Mouse (Mus musculus) cerebellum, postnatal 14 days (tissue): Measurements from ENCODE around the gene Gm11027.

Source experiments
- DNase-seq, 2 experiments: peaks; one replicate each; pipeline ENCODE4 v3.0.0; 2021; ENCODE audit warnings: mixed read lengths in 2 of 2

Gm11027 gene

DNA sequence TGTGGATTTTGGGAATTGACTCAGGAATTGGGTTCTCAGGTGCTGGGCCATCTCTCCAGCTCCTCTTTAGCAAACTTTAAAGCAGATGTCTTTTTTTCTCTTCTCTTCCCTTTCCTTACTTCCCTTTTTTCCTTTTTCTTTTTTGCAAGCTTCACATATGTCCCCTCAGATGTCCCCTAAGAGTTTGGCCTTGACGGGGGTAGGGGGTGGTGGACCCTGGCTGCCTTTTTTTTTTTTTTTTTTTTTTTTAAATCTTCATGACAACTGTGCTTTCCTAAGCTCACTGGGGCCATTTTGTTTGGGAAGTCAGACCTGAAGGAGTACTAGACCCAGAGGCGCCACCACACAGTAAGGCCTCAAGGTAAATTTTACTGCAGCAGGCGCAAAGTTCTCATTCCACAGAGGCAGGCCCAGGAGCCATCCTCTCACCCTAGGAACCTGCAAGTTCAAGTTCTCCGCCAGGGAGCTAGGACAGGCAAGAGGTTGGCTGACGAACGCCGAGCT is 5.0 kb downstream of the Gm11027 start:
- DNase-seq, result no peak

DNA sequence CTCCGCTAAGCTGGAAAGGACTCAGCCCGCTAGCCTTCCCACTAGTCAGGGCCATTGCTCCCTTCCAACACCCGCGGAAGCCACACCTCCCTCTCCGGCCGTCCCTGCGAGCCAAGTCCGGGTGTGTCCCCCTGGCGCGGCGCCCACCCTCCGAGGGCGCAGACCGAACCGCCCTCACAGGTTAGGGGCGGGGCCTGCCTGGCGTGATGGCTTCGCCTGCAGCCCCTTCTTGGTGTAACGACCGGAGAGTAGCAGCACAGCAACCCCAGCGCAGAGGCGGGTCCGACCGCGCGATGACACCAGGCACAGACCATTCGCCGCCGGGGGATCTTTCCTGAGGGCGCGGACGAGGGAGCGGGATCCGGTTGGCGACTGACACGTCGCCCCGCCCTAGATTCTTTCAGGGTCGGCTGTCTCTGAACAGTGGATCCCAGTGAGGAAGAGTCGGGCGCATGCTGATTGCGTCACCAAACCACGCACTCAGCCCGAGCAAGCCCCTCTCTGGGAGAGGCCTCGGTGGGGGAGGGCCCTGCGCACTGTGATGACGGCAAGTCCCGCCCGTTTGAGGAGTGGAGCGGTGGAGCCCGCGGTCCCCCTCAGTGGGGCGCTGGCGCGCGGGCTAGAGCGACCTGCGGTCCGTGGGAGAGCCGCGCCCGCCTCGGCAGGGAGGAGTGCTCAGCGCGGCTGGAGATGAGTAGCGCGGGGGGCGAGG is 5.6 kb downstream of the Gm11027 start, which contains the start of gene Esyt2:
Gene Esyt2 (plus strand): TSS at position 544 of the 712 bp plus-strand sequence.
- peak; percentile 99 to 100 for DNase-seq

DNA sequence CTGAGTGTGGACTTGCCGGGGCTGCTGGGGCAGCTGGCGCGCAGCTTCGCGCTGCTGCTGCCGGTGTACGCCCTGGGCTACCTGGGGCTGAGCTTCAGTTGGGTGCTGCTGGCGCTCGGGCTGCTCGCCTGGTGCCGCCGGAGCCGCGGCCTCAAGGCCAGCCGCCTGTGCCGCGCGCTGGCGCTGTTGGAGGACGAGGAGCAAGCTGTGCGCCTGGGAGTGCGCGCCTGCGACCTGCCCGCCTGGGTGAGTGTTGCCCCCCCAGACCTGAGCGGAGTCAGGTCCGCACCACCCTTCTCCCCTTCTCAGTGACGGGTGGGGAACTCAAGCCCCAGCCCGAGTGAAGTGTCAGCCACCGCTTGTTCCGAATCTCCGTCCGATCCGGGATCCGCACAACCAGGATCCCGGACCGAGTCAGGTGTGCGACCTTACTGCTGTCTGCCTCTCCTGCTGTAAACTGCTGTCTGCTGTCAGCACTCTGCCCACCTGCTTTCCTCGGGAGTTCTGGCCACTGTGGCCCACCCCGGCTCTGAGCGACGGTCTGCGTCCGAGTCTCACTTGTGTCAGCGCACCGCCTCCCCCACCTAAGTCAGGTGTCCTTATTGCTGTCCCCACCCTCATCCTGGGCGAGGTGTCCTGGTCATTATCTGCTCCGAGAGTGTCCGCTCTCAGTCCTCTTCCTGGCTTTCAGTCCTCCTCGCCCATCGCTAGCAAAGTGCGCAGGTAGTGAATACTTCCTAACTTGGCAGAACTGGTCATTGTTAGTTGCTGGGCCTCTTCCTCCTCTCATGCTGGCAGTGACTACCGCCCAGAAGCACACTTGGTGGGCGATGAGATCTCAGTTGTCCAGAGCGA is 6.5 kb downstream of the Gm11027 start:
- DNase-seq, result peak; percentile 52 to 57

DNA sequence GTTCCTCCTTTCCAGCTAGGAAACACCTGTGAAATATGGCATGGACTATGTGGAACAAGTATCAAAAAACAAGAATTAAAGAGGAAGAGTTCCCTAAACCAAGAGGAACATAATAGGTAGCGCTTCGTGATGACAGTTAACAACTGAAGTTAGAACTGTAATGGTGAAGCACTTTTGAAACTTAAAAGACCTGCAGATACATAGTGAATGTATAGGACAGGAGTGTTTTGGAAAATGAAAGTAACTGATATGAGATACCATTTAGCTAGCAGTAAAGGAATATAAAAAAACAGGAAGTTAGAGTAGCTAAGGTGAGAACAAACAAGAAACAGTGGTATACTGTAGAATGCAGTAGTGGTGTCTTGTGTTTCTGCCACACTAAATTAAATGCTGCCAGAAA is 7.7 kb downstream of the Gm11027 start:
- DNase-seq, result no peak

DNA sequence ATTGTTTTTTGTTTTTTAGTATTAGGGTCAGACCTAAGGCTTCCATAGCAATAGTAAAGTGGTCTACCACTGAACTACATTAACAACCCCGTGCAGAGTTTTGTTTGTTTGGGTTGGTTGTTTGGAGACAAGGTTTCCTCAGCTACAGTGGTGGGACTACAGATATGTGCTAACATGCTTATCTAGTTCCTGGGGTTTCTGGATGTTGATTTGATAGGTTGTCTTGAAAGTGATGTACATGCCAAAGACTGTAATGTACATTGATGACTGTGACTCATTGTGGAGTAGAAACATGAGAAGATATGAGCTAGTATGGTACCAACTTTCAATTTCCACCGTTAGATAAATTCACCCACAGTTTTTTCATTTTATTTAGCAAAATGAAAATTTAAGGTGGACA is 8.3 kb downstream of the Gm11027 start:
- DNase-seq, result no peak

DNA sequence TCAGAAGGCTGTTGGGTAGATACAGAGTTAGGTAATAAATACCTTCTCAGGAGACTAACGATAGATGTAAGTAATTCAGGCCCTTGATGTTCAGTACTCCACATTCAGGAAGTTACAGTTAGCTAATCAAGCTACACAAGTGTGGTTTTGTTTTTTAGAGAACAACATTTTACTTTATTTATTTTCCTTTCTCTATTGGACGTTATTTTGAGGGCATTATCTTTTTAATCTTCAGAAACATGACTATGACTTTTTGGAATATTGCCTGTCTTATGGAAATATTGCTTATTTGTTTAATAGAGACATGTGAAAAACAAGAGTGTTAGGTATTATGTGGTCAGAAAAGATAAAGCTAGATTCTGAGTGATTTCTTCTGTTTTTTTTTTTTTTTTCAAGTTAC is 18.0 kb downstream of the Gm11027 start:
- DNase-seq, result no peak

DNA sequence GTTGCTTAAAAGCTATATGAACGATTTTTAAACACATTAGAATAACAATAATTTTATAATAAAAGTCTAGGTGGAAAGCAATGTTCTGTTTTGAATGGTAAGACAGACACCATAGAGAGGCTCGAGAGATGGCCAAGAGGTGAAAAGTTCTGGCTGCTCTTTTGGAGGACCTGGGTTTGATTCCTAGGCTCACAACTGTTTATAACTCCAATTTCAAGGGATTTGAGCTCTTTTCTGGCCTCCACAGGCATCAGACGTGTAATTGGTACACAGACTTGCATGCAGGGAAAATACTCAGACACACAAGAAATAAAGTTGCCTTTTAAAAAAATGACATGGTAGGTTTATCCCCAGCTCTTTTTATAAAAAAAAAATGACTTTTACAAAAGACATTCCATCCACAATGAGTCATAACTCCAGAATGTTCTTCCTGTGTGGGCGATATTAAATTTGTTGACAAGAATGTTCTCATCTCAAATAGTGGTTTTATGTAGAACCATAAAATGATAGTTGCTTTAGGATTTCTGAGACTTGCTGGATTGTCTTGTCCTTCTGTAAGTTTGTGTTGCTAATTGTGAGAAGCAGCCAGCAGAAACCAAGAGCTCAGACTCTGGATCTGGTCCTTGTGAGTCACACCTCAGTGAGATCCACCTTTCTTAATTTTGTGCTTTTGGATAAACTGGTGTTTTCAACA is 18.6 kb downstream of the Gm11027 start:
- no peak for DNase-seq

DNA sequence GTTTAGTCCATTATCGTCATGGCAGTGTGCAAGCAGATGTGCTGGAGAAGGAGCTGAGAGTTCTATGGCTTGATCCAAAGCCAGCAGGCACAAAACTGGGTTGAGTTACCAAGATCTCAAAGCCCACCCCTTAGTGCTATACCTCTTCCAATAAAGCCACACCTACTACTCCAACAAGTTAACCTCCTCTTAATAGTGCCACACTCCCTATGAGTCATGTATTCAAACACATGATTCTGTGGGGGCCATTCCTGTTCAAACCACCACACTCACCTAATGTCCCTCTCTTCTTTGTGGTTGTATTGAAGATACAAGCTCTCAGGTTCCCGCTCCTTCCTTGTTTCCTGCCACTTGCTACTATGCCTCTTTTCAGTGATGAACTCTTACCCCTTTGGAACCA is 24.7 kb downstream of the Gm11027 start:
- no peak for DNase-seq

DNA sequence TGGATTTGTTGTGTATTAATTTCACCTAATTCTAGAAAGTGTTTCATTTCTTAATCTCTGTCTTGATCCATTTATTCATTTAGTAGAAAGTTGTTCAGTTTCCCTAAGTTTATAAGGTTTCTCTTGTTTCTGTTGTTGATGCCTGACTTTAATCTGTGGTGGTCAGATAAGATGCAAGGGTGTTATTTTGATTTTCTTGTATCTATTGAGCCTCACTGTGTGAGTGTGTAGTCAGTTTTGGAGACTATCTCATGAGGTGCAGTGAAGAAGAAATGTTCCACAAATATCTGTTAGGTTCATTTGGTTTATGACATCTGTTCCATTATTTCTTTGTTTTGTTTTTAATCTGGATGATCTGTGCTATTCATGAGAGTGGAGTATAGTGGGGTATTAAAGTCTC is 27.0 kb downstream of the Gm11027 start:
- no peak for DNase-seq

DNA sequence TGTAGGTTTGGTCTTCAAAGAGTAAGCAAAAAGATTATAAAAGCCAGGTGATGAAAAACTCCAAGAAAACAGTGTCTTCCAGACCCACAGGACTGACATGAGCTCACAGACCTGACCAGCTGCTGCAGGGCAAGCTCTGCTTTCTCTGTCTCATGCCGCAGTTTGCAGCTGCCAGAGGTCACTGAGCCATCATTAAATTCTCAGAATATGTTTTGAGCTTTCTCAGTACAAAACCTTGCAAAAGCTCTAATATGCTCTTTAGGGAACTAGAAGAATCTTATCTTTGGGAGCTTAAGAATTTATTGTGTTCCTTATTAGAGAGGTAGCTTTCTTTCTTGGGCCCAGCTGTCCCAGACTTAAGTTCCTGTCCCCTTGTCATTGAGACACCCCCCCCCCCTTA is 30.9 kb downstream of the Gm11027 start:
- no peak for DNase-seq

DNA sequence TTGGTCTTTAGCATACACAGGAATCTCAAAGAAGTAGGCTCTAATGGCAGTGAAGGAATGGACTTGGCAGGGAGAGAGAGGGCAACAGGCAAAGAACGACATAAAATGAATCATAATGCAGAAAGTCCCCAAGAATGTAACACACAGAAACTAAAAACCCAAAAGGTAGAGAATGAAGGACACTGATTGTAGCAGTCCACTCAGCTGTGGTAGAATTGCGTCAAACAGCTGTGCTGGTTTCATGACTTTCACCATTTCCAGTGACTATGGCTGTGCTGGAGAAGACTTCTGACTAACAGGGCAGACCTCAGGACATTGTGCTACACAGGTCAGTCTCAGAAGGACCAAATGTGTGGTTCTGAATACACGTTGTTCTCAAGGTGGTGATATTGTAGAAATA is 32.7 kb downstream of the Gm11027 start:
- DNase-seq, result no peak

DNA sequence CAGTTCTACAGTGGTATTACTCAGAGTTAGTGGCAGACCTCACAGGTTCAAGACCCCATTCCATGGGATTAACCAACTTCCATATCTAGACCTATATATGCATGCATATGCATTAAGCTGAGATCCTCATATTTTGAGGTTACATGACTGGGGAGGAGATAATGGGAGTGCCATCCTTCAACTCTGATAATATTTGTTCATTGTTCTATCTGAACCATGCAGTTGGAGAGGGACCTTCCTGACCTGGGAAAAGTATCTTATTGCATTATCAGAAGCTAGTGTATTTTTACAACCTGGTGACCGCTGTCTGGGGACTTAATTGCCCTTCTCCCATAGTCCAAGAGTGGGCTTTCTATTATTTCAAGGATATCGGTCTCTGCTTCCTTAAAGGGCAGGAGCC is 33.4 kb downstream of the Gm11027 start:
- no peak for DNase-seq

DNA sequence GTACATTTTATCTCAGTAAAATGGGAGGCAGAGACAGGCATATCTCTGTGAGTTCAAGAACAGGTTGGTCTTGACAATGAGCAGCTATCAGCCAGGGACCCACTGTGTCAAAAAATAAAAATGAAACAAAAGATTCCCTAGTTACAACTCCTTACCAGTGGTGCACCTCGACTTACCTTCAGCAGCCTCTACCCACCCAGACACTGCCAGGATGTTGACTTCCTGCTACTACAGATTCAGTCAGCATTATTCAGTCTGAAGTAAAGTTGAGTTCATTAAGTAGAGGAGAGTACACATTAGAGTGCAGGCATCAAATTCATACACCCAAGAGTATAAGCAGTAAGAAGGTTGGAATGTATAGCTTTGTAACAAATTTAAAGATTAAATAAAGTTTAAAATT is 38.6 kb downstream of the Gm11027 start:
- DNase-seq, result no peak

DNA sequence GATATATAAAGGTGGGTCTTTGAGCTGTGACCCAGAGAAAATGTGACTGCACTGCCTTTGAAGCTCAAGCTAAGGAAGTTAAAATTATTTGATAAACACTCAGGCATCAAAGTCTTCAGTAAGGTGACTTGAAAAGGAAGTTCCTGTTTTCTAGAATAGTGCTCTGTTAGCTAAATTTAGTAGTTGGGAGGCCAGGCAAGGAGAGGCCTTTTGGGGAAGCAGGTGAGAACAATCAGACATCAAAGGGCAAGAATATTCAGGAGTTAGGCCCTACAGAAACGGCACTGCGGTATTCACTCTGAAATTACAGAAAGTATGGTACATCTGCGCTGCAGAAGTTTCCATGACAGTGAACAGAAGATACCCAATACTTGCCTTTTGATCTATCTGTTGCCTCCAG is 40.3 kb downstream of the Gm11027 start:
- DNase-seq, result no peak

DNA sequence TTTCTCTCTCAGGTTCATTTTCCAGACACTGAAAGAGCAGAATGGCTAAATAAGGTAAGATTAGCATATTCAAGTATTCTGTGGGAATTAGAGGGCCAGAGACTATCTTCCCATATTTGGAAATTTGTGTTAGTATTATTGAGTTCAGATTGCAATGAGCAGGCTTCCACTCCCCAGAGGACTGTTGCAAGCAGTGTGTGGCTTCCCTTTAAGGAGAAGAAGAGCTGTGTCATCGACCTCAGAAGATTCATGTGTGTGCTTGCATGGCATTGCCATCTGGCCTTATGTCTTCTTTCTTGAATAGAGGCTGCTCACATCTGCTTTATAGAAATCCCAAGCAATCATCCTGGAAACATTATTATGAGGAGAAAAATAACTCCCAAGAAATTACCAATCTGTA is 42.6 kb downstream of the Gm11027 start:
- no peak for DNase-seq
